Mouse (Mus musculus) right cerebral cortex, postnatal 36 days (tissue): Measurements from ENCODE around the gene Gng8.

Experiments
- DNase-seq, 2 experiments: peaks; one replicate each; pipeline ENCODE4 v3.0.0; 2022; ENCODE audit warnings: low spot score in 2 of 2, mixed read lengths in 1 of 2

The Gng8 gene

DNA sequence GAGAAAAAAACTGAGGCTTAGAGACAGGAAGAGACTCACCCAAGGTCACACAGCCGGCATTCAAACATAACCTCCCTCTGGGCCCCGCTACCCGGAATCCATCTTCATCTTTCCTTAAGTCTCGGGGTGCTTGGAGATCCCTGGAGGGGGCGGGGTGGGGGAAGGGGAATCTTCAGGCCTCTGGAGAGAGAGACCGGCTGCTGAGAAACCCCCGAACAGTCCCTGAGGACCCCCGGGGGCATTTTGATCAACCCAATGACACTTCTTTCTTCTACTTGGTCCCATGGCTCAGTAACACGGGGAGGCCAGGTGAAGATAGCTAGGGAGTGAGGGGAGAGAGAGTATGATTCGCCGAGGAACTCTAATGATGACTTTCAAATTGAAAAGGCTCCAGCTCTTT, 15.6 kb upstream of the Gng8 start:
- DNase-seq: no peak

DNA sequence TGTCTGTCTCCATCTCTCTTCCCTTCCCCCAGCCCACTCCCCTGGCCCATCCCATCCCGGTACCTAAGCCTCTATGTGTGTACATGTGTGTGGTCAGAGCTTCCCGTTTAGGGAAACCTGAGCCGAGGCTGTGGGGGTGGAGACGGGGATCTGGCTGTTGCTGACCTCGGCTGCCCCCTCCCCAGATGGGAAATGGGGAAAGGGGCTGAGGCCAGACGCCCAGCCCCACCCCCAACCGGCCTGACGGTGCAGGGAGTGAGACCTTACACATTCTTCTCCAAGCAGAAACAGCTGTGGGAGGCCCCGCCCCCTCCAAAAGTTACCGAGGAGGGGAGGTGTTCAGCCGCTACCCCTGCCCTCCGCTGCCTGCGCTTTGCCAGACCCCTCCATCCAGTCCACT, 15.0 kb upstream of the Gng8 start:
- no peak for DNase-seq

DNA sequence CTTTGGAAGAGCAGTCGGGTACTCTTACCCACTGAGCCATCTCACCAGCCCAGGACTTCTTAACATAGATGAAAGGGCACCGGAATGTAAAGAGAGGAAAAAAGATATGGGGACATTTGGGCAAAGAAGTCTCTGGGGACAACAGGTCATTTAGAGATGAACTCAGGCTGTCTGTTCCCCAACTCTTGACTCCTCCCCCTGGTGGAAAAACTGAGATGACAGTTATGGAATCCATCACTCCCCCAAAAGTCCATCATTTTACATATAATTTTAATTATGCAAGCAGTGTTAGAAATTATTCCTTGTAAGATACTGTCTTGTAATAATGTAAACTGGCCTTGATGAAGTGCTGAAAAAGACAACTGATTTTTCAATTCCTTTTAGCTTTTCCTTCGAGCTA, 13.9 kb upstream of the Gng8 start:
- DNase-seq: no peak

DNA sequence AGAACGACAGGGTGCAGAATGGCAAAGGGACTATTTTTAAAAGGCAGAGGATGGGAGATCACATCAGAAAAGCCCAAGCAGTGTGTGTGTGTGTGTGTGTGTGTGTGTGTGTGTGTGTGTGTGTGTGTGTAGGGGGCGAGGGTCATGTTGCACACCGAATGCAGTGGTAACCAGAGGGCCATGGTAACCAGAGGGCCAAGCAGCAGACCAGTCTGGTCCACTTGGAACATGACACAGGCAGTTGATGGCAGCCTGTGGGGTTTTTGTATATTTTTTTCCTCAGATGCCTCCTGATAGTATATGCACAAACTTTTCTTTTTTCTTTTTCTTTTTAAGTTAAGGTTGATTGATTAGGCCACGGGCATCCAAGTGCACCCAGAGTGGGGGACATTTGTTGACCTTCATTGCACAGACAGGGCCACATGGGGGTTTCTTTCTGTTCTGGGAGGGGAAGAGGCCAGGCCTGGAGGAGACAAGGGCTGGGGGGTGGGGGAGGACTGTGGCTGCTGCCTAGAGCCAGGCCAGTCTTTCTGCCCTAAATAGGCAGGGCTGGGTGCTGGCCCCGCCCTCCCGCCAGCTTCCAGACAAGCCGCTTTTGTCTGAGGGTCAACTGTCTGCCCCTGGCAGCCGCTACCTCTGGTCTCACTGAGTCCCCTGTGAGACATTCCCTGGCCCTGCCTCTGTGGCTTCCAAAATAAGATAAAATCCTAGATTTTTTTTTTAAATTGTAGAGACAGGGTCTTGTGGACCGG, 11.6 kb upstream of the Gng8 start:
- DNase-seq: no peak

DNA sequence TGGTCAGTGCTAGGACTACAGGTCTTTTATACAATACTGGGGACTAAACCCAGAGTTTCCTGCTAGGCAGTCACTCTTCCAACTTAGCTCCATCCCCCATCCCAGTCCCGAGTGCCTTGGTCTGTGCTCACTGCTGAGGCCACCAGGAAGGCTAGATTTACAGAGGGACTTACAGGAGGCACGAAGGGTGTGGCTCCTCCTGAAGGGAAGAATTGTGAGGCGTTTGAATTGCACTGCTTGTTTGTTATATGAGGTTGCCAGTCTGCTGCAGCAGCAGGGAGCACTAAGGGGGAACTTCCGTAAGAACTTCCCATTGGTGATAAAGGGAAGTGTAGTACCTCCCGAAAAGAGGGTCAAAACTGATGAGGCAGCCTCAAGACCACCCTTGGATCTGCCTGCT, 11.0 kb upstream of the Gng8 start:
- DNase-seq: no peak

DNA sequence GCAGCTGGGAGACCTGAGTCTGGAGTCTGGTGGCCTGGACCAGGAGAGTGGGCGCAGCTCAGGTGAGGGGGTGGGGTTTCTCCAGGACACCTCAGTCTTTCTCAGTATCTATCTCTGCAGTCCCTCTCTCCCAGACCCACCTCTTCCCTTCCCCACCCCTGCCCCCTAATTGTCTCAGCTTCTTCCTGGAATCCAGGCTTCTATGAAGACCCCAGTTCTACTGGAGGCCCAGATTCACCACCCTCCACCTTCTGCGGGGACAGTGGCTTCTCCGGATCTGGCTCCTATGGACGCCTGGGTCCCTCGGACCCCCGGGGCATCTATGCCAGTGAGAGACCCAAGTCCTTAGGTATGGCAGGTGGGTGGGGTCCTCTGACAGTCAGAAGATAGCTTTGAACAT, 8.4 kb upstream of the Gng8 start:
- DNase-seq: no peak

DNA sequence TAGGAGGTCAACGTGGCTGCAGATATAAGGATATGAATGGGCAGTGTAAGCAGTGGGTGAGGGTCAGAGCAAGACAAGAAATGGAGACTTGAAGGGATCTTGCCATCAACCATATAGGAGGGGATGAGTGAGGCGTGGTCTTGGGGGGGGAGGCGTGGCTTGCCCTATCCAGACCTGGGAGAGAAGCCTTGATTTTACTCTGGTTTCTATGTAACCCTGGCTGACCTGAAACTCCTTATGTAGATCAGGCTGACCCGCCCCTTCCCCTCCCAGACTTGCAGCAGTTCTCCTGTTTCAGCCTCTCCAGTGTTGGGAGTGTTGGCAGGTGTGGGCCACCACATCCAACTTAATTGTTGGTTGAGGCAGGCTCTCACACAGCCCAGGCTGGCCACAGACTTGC, 7.3 kb upstream of the Gng8 start:
- no peak for DNase-seq

DNA sequence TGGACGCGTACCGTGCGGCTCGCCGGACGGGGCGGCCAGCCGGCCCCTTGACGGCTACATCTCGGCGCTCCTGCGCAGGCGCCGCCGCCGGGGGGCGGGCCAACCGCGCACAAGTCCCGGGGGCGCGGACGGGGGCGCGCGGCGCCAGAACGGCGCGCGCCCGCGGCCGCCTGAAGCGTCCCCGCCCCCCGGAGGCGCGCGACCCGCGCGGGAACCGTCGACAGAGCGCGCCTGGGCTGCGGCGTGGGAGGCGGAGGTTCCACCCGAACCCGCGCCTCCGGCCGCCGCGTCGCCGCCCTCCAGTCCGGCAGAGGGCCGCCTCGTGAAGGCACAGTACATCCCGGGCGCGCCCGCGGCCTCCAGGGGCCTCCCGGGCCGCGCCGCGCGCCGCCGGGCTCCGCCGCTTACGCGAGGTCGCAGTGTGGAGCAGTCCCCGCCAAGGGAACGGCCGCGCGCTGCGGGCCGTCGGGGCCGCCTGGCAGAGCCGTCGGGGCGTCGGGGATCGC, 6.3 kb upstream of the Gng8 start:
- no peak for DNase-seq

DNA sequence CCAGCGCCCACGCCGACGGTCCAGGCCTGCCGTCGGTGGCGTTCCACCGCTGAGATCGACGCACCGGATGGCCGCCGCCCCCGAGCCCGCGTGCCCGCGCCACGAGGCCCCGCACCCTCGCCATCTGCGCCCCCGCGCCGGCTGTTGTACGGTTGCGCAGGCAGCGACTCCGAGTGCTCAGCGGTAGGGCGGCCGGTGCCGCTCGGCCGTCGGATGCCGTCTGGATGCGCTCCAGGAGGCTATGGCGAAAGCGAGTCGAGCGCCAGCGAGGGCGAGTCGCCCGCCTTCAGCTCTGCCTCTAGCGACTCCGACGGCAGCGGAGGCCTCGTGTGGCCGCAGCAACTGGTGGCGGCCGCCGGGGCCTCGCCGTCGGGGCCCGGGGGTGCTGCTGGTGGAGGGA, 5.7 kb upstream of the Gng8 start:
- no peak for DNase-seq

DNA sequence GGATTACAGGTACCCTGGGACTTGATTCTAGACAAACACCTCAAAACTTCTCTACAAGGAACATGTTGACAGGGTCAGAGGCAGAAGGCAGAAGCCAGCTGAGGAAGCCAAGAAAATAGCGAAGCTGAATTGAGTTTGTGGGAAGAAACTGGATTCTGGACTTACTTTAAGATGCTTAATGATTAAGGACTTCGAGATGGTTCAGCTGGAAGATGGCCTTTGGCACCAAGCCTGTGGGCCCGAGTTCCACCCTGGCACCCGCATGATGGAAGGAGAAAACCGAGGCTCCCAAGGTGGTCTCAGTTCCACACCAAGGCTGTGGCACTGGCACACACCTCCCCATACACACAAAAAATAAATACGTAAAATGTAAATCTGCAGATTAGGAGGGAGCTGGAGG, 1.1 kb upstream of the Gng8 start:
- no peak for DNase-seq

DNA sequence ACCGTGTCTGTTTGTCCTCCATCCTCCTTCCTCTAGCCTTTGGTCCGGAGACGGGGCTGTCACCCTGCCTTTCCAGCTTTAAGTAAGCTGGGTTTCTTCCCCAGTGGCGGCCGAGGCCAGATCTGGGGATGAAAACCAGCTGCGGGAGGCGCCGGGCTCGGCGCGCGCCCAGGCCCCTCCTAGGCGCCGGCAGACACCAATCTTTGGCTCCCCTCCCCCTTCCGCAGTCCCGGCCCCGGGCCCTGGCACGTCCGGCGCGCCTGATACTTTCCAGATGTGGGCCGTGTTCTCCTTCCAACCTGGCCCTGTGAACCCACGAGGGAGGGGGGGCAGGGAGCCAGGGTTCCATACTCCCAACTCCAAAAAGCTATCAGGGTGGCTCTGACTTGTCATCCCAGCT, 642 bp upstream of the Gng8 start:
- DNase-seq: no peak

DNA sequence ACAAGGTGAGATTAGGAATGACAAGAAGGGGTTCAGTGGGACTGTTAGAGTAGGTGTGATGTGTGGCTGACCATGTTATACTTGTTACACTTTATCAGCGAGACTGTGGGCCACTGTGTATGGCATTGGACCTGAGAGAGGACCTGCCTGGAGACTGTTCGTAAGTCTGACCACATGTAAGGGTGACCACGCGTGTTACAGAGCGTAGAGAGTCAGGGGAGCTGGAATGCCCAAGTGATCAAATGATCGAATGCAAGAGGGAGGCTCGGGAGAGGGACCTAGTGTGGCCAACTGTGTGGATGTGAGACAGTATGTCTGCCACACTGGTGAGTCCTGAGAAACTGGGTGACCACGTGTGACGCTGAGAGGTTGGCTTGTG, 755 bp downstream of the Gng8 start:
- no peak for DNase-seq

DNA sequence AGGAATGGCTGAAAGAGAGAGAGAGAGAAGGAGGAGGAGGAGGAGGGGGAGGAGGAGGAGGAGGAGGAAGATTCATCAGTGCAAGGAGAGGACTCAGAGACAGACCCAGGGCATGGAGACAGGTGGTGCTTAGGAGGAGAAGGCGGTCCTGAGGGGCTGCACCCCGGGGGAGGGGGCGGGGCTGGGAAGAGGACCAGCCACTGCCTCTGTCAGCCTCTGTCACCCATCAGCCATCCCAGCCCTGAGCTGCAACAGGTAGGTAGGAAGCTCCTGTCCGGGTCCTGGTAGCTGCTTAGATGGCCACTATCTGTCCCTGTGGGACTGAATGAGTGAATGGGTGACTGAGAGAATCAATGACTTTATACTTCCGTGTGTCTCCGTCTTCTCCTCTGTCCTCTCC, 2.0 kb downstream of the Gng8 start:
- no peak for DNase-seq

DNA sequence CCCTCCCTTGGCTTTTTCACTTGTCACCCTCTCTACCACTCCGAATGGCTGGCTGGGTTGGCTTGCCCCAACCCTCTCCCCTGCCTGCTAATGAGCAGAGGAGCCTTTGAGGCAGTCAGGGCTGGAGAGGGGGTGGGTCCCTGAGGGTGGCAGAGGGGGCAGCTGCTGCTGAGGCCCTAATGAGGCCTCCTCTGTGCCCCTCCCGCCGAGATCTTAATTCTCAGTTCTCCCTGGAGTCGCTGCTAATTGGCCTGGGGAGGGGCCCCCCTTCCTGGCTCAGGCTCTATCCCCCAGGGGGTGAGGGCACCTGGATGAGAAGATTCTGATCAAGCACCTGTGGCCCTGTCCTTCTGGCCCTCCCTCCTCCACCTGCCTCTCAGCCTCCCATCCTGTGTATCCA, 2.7 kb downstream of the Gng8 start:
- no peak for DNase-seq

DNA sequence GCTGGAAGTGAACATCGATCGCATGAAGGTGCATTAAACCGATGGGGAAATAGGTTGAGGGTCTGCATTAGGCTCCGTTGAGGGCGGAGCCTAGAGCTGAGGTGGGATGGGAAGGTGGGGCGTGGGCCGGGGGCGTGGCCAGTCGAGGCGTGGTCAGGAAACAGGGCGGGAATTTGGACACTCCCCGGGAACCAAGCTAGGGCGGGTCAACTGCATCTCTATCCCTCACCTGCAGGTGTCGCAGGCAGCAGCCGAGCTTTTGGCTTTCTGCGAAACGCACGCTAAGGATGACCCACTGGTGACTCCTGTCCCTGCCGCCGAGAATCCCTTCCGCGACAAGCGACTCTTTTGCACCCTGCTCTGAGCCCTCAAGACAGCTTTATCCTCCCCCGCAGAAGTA, 3.4 kb downstream of the Gng8 start:
- DNase-seq: no peak

DNA sequence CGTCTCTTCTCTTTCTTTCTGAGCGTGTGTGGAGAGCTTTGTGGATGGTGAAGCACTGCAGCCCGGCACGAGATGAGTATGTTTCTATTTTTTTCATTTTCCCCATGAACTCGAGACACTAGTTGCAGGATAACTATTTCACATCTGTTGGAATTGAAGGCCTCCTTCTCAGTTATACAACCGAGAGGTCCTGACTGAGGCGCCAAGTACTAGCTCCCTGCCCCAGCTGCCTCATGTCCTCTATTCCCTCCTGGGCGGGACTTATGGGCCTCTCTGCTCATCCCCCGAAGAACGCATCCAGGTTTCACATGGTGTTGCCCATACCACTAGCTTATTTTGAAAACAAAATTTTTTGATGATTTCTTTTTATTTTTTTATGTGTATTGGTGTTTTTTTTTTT, 3.9 kb downstream of the Gng8 start:
- DNase-seq: no peak

DNA sequence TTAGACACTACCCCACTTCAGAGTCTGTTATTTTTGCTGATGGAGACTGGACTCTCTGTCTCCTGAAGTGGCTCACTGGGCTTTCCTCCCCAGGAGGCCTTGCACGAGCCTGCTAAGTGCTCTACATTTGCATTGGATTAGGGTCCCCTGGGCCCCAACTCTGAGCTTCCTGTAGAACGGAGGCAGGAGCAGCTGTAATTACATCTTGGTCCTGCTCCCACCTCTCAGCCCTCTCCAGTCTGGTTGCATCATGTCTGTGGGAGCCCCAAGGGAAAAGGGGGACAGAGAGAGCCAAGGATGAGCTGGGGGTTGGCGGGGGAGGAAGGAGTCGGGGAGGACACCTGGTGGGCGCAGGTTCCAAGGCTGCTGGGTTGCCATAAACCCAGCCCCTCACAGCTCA, 8.9 kb downstream of the Gng8 start:
- DNase-seq: no peak

DNA sequence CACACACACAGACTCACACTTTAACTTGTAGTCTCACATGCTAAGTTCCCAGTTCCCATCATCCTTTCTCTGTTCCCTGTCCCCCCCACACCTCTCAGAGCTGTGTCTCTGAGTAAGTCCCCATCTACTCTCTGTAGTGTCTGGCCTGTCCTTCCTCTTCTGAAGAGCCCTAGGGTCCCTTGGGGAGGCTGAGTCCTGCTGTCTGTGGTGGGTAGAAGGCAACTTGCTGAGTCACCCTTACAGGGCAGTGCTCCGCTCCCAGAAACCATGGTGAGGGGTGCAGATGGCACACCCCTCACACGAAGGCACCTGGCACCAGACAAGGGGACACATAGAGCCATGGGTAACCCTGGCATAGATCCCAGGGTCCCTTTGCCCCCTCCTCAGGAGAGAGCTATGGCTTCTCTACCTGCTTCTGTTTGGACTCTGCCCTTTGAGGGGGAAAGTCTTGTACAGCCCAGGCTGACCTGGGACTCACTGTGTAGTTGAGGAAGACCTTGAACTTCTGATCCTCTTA, 11.9 kb downstream of the Gng8 start:
- DNase-seq: no peak

DNA sequence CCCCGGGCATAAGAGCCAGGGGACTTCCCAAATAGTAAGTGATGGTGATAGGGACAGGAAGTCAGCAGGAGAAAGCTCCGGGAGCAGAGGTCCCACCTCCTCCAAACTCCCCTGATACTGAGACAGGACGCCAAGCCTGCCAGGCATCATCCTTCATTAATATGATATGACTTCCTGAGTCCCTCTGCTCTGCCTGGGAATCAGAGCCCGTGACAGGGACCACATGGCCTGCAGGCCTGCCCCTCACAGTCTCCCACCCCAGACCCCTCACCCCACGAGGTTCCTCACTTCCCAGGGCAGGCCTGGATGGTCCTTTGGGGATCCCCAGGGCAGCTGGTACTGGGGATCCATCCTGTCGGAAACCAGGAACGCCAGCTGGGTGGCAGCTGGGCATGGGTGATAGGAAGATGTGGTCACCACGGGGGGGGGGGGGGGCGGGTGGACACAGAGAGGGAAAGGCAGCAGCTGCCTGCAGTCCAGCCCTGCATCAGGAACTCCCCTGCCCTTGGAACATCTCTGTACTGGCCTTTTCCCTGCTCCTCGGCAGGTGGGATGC, 12.6 kb downstream of the Gng8 start:
- no peak for DNase-seq

DNA sequence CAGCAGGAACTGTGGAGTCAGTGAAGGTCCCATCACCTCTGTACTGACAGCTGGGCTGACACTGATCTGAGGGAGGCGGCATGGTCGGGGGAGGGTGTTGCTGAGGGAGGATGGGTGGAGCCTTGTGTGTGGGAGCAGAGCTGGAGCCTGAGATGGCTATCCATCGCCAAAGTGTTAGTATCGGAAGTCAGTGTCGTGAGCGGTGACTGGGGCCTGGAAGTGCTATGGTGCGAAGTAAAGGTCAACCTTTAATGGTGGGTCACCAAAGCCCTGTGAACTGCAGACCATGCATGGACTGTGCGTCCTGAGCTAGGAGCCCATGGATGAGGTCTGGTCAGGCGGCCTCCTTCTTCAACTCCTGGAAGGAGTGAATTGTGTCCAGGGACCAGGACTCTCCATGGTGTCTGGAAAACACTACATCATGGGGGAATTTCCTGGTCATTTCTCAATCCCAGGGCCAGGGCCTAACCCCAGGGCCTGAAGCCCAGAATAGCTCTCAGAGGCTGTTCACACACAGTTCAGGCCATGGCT, 14.0 kb downstream of the Gng8 start:
- DNase-seq: no peak

DNA sequence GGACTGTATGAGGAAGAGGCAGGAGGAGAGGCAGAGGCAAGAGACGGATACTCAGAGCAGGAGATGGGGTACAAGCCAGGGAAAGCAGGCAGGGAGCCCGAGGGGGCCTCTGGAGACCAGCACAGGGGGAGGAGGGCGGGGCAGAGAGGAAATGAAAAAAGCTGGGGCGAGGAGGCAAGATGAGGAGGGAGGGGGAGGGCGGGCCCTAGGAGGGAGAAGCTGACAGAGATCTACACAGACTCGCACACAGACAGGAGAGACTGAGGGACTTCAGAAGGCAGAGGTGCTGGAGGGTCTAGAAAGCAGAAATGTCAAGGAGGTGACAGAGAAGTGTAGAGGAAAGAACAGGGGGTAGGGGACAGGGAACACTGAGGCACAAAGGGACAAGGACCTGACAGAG, 14.7 kb downstream of the Gng8 start, which contains the start of gene Ptgir:
Gene Ptgir, plus strand, starts transcription at position 210 of the 400 bp plus-strand sequence.
- DNase-seq: no peak

DNA sequence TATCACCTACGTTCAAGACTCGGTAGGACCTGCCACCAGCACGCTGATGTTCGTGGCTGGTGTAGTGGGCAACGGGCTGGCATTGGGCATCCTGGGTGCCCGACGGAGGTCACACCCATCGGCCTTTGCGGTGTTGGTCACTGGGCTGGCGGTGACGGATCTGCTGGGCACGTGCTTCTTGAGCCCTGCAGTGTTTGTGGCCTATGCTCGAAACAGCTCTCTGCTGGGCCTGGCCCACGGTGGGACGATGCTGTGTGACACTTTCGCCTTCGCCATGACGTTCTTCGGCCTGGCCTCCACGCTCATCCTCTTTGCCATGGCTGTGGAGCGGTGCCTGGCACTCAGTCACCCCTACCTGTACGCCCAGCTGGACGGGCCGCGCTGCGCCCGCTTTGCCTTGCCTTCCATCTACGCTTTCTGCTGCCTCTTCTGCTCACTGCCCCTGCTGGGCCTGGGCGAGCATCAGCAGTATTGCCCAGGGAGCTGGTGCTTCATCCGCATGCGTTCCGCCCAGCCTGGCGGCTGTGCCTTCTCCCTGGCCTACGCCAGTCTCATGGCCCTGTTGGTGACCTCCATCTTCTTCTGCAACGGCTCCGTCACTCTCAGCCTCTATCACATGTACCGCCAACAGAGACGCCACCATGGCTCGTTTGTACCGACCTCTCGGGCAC, 15.4 kb downstream of the Gng8 start:
- no peak for DNase-seq

DNA sequence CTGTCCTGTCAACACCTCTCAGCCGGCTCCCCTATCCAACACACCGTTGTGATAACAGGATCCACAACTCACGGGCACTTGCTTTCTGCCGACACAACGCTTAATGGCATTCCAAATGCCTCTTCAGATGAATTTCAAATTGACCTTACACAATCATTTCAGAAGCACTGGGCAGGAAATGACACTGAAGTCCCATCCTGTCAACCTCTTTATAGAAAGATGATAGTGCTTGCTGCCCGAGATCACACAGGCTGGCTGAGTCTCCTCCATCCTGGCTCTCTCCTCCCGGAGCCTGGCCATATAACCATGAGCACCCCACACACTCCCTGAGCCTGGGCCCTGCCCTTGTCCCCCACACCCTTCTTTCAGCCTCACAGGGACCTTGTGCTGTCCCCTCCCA, 16.3 kb downstream of the Gng8 start:
- DNase-seq: no peak
